Mouse (Mus musculus) limb, embryonic 13.5 days (tissue): ENCODE measurements at regions not wholly inside any gene's neighbourhood (a gene's known extent, or its start where the extent isn't known, plus 50 kb on each side); places are given as distances from the start of the nearest gene placed in this dataset.

Experiments
- ATAC-seq: fragments of 200-750 bp; cut with Nextera tagmentation; 2 replicates; pipeline ENCODE4 v1.8.0; 2017; ENCODE audit warnings: low read depth, moderate number of reproducible peaks, moderate TSS enrichment; ENCODE audit not compliant: low FRiP score
- H3K27ac ChIP-seq: fragments of 300-500 bp; sonication (generic); 2 replicates; pipeline ENCODE4 v1.5.1; 2015; ENCODE audit warnings: inconsistent platforms, mild to moderate bottlenecking, moderate library complexity
- H3K27me3 ChIP-seq: fragments of 300-500 bp; sonication (generic); 2 replicates; pipeline ENCODE4 v1.6.1; 2015; ENCODE audit warnings: mild to moderate bottlenecking, inconsistent platforms
- H3K36me3 ChIP-seq: fragments of 300-500 bp; sonication (generic); 2 replicates; pipeline ENCODE4 v1.6.1; 2015; ENCODE audit warnings: inconsistent platforms, mild to moderate bottlenecking, moderate library complexity
- H3K4me1 ChIP-seq: fragments of 300-500 bp; sonication (generic); 2 replicates; pipeline ENCODE4 v1.6.1; 2015; ENCODE audit warnings: inconsistent platforms
- H3K4me2 ChIP-seq: fragments of 300-500 bp; sonication (generic); replicated peaks from 2 replicates; pipeline ENCODE4 v1.6.1; 2015; ENCODE audit warnings: inconsistent platforms, mild to moderate bottlenecking, moderate library complexity
- H3K4me3 ChIP-seq: fragments of 300-500 bp; sonication (generic); 2 replicates; pipeline ENCODE4 v1.5.1; 2015; ENCODE audit warnings: moderate library complexity, mild to moderate bottlenecking, inconsistent platforms
- H3K9ac ChIP-seq: fragments of 300-500 bp; sonication (generic); 2 replicates; pipeline ENCODE4 v1.6.1; 2015; ENCODE audit warnings: mild to moderate bottlenecking, inconsistent platforms
- H3K9me3 ChIP-seq: fragments of 300-500 bp; sonication (generic); 2 replicates; pipeline ENCODE4 v1.6.1; 2016; ENCODE audit warnings: inconsistent platforms
- WGBS: fragments of 180-500 bp; shearing (Covaris S2); methylation state at CpG from one replicate; pipeline ENCODE4 v1.1.7; 2015; 5-methylcytosine and 5-hydroxymethylcytosine counted together

DNA sequence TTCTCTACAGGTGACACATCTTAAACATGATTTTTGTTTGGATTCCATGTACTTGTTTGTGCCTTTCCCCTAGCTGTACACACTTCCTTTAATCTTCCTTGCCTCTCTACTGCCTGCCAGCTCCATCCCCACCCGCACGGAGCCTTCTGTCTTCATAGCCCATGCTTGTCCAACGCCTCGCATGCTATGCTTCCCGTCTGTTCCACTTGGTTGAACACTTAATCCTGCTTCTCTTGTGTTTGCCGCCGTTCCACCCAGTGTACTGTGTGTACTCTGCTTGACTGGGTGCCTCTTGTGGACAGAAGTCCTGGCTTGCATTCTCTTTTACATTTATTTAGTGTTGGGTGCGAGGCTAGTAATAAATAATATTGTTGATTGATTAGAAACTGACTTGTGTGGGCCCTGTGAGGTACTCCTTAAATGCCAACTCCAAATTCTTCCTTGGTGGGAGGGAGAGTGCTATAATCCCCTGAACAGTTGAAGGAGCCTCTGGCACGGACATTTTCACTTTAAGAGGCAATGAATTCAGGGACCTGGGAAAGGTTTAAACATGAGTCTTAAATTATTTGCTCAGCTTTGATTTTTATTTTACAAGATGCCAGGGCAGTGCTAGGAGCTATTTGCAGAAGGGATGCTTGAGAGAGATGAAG lies 88.9 kb upstream of the Klhl29 start:
- 51% methylated on average over 9 of the region's 9 CpGs for WGBS
- no peaks in the 10 kb centered on the region for H3K36me3 ChIP-seq
- no peak overlapping the region for H3K4me2 ChIP-seq
- H3K4me1 ChIP-seq: peaks cover 12% of the 10 kb centered on the region
- no peak overlapping the region for H3K27ac ChIP-seq
- no peak overlapping the region for H3K4me3 ChIP-seq
- ATAC-seq: no peak
- no peak overlapping the region for H3K9ac ChIP-seq
- H3K9me3 ChIP-seq: no peaks in the 10 kb centered on the region
- H3K27me3 ChIP-seq: 0 out of 2 replicates have a peak, but pooled peaks cover 2% of the 10 kb centered on the region

DNA sequence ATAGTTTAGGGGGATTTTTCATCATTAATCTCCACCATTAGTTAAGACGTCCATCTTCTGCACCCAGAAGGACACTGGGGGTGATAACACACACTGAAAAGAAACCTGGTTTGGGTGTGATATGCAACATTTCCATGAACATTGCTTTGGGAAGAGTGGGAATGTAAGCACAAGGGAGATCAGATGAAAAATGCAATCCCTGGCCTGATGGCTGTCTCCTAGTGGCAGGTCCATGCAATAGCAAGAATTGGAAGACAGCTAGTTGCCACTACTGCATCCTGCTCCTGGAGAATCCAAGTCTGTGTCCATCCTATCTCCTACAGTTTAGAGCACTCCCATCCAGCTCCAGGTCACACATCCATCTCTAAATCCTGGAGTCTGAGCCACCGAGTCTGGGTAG lies 77.7 kb upstream of the Klhl29 start:
- Histone ChIP-seq H3K27me3 (no peaks in the 10 kb centered on the region), H3K36me3 (no peaks in the 10 kb centered on the region), H3K4me3 (no peak overlapping the region), H3K27ac (no peak overlapping the region), H3K4me2 (no peak overlapping the region), H3K4me1 (no peaks in the 10 kb centered on the region), H3K9me3 (no peaks in the 10 kb centered on the region), H3K9ac (no peak overlapping the region)
- ATAC-seq: no peak
- WGBS: 86% methylated on average over 2 of the region's 2 CpGs

DNA sequence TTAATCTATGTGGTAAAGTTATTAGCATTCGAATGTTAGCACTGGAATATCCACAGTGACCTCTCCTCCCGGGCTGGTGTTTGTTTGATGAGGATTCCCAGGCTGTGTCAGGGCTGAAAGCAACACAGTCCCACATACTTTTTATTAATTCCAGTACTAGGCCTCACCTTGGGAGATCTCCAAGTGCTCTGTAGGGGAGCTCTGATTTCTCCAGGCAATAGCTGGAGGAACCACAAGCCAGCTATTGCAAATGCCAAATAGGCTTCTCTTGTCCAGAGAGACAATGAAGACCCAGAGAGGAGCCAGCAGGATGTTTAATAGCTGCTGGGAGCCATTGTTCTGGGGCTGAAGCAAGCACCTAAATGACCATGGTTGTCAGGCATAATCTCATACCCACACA lies 68.2 kb upstream of the Klhl29 start:
- no peak overlapping the region for H3K4me2 ChIP-seq
- H3K27ac ChIP-seq: no peak overlapping the region
- 61% methylated on average over 2 of the region's 2 CpGs for WGBS
- H3K27me3 ChIP-seq: no peaks in the 10 kb centered on the region
- no peaks in the 10 kb centered on the region for H3K9me3 ChIP-seq
- H3K9ac ChIP-seq: no peak overlapping the region
- no peaks in the 10 kb centered on the region for H3K36me3 ChIP-seq
- ATAC-seq: no peak; the same call in 1 of the 2 replicates
- H3K4me3 ChIP-seq: no peak overlapping the region
- peaks cover 14% of the 10 kb centered on the region for H3K4me1 ChIP-seq

DNA sequence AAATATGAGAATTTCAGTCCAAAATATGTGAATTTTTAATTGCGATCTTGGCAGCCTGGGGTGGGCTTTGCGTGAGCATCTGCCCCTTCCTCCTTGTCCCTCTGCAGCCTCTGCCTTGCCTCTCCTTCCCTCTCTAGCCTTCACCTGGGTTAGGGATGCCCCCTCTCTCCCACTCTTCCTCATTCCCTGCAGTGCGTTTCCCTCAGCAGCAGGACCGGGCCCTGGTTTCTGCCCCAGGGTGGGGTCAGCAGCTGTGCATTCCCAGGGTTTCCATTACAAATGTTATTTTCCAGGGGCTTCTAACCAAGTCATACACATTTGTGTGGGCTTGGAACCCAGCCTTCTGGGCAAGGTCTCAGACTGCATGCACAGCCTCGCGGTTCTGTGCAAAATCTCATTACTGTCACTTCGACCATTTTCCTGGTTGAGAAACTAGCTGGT lies 67.6 kb upstream of the Klhl29 start:
- H3K9ac ChIP-seq: no peak overlapping the region
- no peaks in the 10 kb centered on the region for H3K9me3 ChIP-seq
- H3K4me1 ChIP-seq: peaks cover 14% of the 10 kb centered on the region
- no peaks in the 10 kb centered on the region for H3K36me3 ChIP-seq
- H3K4me2 ChIP-seq: no peak overlapping the region
- no peaks in the 10 kb centered on the region for H3K27me3 ChIP-seq
- ATAC-seq: peak; percentile 60
- WGBS: 53% methylated on average over 7 of the region's 7 CpGs
- H3K4me3 ChIP-seq: no peak overlapping the region
- H3K27ac ChIP-seq: no peak overlapping the region

DNA sequence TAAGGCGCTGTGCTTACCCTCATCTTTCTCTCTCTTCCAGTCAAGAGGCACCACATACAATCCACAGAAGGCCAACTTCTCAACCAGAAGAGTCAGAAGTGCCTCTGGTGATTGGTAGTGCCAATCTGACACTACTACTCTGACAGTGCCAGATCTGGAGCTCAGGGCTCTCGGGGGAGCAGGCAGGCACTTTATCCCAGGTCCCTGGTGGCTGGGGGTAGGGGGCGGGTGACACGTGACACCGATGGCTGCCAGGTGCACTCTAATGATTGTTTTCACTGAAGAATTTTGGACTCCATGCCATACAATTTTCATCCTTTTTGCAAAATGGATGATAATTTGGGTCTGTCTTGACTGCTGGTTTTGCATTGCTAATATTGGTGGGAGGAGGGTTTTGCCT lies 67.2 kb upstream of the Klhl29 start:
- no peak overlapping the region for H3K4me3 ChIP-seq
- no peak overlapping the region for H3K27ac ChIP-seq
- no peak for ATAC-seq
- no peaks in the 10 kb centered on the region for H3K36me3 ChIP-seq
- H3K4me2 ChIP-seq: no peak overlapping the region
- no peaks in the 10 kb centered on the region for H3K27me3 ChIP-seq
- H3K4me1 ChIP-seq: peaks cover 14% of the 10 kb centered on the region
- no peak overlapping the region for H3K9ac ChIP-seq
- no peaks in the 10 kb centered on the region for H3K9me3 ChIP-seq
- 64% methylated on average over 5 of the region's 5 CpGs for WGBS

DNA sequence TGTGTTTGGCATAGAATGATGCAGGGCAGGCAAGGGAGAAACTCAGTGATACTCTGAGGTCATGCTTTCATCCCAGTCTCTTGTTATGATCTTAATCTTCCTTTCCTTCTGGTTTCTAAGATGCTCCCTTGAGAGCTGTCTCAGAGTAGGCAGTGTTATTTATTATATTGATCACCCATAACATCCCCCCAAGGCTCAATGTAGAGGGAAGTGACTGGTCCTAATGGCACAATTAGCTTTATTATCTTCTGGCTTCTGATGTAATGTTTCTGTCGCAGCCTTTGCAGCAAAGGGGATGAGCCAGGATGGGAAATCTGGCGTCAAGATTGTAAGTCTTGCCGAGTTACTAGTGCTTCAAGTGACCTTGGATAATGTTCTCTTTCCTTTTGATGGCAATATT lies 65.0 kb upstream of the Klhl29 start:
- peaks cover 14% of the 10 kb centered on the region for H3K4me1 ChIP-seq
- H3K36me3 ChIP-seq: no peaks in the 10 kb centered on the region
- no peak for ATAC-seq
- no peaks in the 10 kb centered on the region for H3K9me3 ChIP-seq
- H3K4me3 ChIP-seq: no peak overlapping the region
- no peaks in the 10 kb centered on the region for H3K27me3 ChIP-seq
- H3K4me2 ChIP-seq: no peak overlapping the region
- 69% methylated on average over 3 of the region's 3 CpGs for WGBS
- no peak overlapping the region for H3K9ac ChIP-seq
- no peak overlapping the region for H3K27ac ChIP-seq

DNA sequence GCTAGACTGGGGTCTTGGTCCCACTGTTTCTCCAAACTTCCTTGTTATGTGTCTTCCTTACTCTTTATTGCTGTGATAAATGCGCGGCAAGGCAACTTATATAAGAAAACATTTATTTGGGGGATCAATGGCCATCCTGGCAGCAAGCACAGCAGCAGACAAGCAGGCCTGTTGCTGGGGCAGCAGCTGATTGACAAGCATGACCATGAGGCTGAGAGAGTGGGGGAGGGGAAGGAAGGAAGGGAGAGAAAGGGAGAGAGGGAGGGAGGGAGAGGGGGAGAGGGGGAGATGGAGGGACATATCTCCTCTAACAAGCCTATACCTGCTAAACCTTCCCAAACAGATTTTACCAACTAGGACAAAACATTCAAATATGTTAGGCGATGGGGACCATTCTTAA lies 60.4 kb upstream of the Klhl29 start:
- no peak for ATAC-seq
- H3K27ac ChIP-seq: no peak overlapping the region

DNA sequence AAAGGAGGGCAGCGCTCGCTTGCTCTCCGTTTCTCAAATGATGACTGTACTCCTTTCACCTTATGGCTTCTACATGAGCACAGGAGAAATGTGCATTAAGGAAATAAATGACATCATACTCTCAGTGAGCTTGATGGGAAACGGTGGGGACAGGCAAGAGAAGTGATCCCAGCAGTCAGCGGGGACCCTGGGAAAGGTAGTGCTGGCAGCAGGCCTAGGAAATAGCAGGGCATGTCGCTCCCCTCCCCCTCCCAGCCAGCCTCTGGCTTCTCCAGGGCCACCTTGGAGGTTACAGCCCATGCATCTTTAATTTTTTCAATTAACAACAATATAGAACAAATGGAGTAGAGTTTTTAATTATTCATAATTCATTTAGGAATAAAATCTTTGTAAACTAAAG lies 58.6 kb upstream of the Klhl29 start:
- WGBS: 46% methylated on average over 6 of the region's 6 CpGs
- Histone ChIP-seq H3K27me3 (no peaks in the 10 kb centered on the region), H3K9me3 (no peaks in the 10 kb centered on the region), H3K4me2 (no peak overlapping the region), H3K36me3 (no peaks in the 10 kb centered on the region), H3K27ac (no peak overlapping the region; the same call in 1 of the 2 replicates), H3K4me3 (no peak overlapping the region), H3K4me1 (peaks cover 9% of the 10 kb centered on the region), H3K9ac (no peak overlapping the region)
- peak; percentile 71; the same call in 1 of the 2 replicates for ATAC-seq

More for the DNA sequence above, 60.4 kb upstream of the Klhl29 start:
- Histone ChIP-seq H3K36me3 (no peaks in the 10 kb centered on the region), H3K4me2 (no peak overlapping the region), H3K4me3 (no peak overlapping the region), H3K4me1 (peaks cover 9% of the 10 kb centered on the region), H3K9me3 (no peaks in the 10 kb centered on the region), H3K9ac (no peak overlapping the region), H3K27me3 (no peaks in the 10 kb centered on the region)
- WGBS: 85% methylated on average over 3 of the region's 3 CpGs

DNA sequence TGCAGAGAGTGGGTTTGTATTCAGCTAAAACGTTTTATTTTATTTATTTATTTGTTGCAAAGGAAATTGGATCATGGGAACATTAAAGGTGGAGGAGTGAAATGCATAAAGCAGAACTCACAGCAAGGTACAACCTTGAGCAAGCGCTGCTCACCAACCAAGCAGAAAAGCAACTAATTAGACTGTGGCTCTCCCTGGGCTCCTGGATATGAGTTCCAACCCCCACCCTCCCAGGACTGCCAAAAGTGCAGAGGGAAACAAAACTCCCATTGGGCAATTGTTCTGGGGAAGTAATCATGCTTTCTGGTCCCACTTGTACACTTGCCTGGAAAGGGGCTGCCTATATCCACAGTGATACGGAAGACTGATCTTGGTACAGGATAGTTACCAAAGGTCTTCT lies 57.2 kb upstream of the Klhl29 start:
- no peak overlapping the region for H3K9ac ChIP-seq
- no peaks in the 10 kb centered on the region for H3K9me3 ChIP-seq
- no peaks in the 10 kb centered on the region for H3K36me3 ChIP-seq
- no peak for ATAC-seq
- no peak overlapping the region for H3K4me3 ChIP-seq
- no peak overlapping the region for H3K27ac ChIP-seq
- WGBS: 61% methylated on average over 3 of the region's 3 CpGs
- no peaks in the 10 kb centered on the region for H3K27me3 ChIP-seq
- peaks cover 9% of the 10 kb centered on the region for H3K4me1 ChIP-seq
- H3K4me2 ChIP-seq: no peak overlapping the region

DNA sequence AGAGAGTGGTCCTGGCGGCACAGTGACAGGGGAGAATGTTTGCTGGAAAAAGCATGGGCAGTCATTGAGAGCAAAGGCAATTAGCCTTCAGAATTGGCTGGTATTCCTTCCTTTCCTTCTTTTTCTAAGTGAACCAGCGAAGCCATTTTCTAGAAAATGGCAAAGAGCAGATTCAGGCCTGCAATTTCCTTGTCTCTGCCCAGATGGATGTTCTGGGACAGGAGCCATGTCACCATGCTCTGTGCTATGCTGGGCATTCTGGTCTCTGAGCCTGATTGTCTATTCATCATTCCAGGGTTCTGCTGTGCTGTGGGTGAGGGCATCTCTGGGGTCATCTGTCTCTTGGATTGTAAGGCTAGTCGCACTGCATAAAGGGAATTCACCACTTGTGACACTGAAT lies 53.3 kb upstream of the Klhl29 start:
- H3K9me3 ChIP-seq: no peaks in the 10 kb centered on the region
- H3K4me3 ChIP-seq: no peak overlapping the region
- H3K9ac ChIP-seq: no peak overlapping the region
- no peak overlapping the region for H3K4me2 ChIP-seq
- peaks cover 2% of the 10 kb centered on the region for H3K4me1 ChIP-seq
- no peaks in the 10 kb centered on the region for H3K27me3 ChIP-seq
- no peaks in the 10 kb centered on the region for H3K36me3 ChIP-seq
- 65% methylated on average over 3 of the region's 3 CpGs for WGBS
- H3K27ac ChIP-seq: no peak overlapping the region
- no peak for ATAC-seq
